Mouse (Mus musculus) lung, adult 2 months (tissue): Measurements from ENCODE around the gene Smad6.

Experiments
- CTCF ChIP-seq: fragments of 200-500 bp; IDR thresholded peaks from 2 replicates; pipeline ENCODE4 v1.5.1; 2011; ENCODE audit warnings: mild to moderate bottlenecking, low read length, control low read depth; ENCODE audit not compliant: insufficient read depth
- POLR2A ChIP-seq: fragments of 200-500 bp; IDR thresholded peaks from 2 replicates; pipeline ENCODE4 v1.6.1; 2011; ENCODE audit warnings: low read depth, mild to moderate bottlenecking, control low read depth, low read length, borderline replicate concordance; ENCODE audit errors: extremely low read depth

DNA sequence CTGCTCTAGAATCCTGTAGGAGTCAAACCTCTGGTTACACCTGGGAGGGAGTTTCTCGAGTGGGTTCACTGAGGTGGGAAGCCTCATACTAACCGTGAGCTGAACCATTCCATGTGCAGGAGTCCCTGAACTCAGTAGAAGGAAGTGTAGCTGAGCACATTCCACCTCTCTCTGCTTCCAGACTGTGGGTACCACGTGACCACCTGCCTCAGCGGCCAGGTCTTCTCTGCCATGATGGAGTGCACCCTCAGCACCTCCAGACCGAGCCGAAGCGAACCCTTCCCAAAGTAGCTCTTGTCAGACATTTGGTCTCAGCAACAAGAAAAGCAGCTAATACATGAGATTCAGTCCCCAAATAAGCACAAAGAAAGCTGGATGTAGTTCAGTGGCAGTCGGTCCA, 20.4 kb upstream of the Smad6 start:
- TF ChIP-seq CTCF: no peak
- no peak for TF ChIP-seq POLR2A
